Comparison of ENCODE assay signal across 10 mouse cellular contexts in genomic region chr8:121332436-121332835, GRCm38 (mm10).
DNase-seq lines count a peak whose midpoint lies in the region; ATAC-seq and TF ChIP-seq lines count a peak whose summit lies in the region.
"Had no signal": no experiment of that assay in that cellular context is flagged by ENCODE, and none has a peak within 500 bp of the region (broad histone marks: within the 10 kb centered on the region; RNA-seq: fewer than 3 reads in every experiment).

No protein-coding gene starts in this region.

- no peak overlapping the region for H3K27ac ChIP-seq in lung, embryonic 14.5 days (ENCODE audit: low read depth)
- H3K27ac ChIP-seq in kidney, adult 2 months (ENCODE audit: insufficient read depth, low read depth, low read length) = no peak overlapping the region

- DNase-seq in lung, embryonic 14.5 days = peak; percentile 54
- no peak for DNase-seq in lung, adult 2 months
- DNase-seq in heart, adult 8-10 months (ENCODE audit: low spot score) = peak; percentile 61
- peak; percentile 82 for DNase-seq in kidney, adult 2 months
- peak; percentile 26 to 69 for DNase-seq in lung, postnatal 4 days
- no peak for DNase-seq in layer of hippocampus, postnatal 10 days (ENCODE audit: low spot score in 2 of 2)
- no peak for DNase-seq in cerebellum, adult 11 months
- DNase-seq: cerebellum, adult 2 months had no signal

- WGBS in lung, embryonic 14.5 days = 32% methylated on average over 8 of the region's 8 CpGs
- WGBS in lung, adult 2 months = 8% methylated on average over 8 of the region's 8 CpGs
- 25% methylated on average over 8 of the region's 8 CpGs for WGBS in kidney, adult 2 months

- no peak overlapping the region for H3K4me3 ChIP-seq in lung, embryonic 14.5 days (ENCODE audit: low read depth, low read length)
- H3K4me3 ChIP-seq in lung, adult 2 months (replicated peaks; ENCODE audit: extremely low read depth, low read depth, low read length) = no peak overlapping the region
- no peak overlapping the region for H3K4me3 ChIP-seq in kidney, adult 2 months (ENCODE audit: insufficient read depth, low read depth, low read length)

- H3K36me3 ChIP-seq in lung, embryonic 14.5 days (ENCODE audit: insufficient read depth) = no peaks in the 10 kb centered on the region
- no peaks in the 10 kb centered on the region for H3K36me3 ChIP-seq in kidney, adult 2 months (ENCODE audit: control insufficient read depth, insufficient read depth, low read length)

- no peak for TF ChIP-seq POLR2A in lung, adult 2 months (IDR thresholded peaks at IDR 0.05; ENCODE audit: borderline replicate concordance, extremely low read depth, low read depth, low read length)
- no peak for TF ChIP-seq POLR2A in kidney, adult 2 months (IDR thresholded peaks at IDR 0.05; ENCODE audit: low read depth, low read length)

- no peaks in the 10 kb centered on the region for H3K27me3 ChIP-seq in lung, embryonic 14.5 days (ENCODE audit: insufficient read depth, low read length)
- no peaks in the 10 kb centered on the region for H3K27me3 ChIP-seq in kidney, adult 2 months (replicated peaks; ENCODE audit: control insufficient read depth, insufficient read depth, low read length)

- no peak for TF ChIP-seq CTCF in lung, embryonic 14.5 days (IDR thresholded peaks at IDR 0.05; ENCODE audit: low read depth)
- TF ChIP-seq CTCF in lung, adult 2 months (IDR thresholded peaks at IDR 0.05; ENCODE audit: insufficient read depth, low read length) = no peak
- no peak for TF ChIP-seq CTCF in kidney, adult 2 months (conservative IDR thresholded peaks at IDR 0.05; ENCODE audit: insufficient read depth, insufficient read length, low read depth, low read length)

- H3K4me1 ChIP-seq in lung, embryonic 14.5 days (ENCODE audit: insufficient read depth) = peaks cover 9% of the 10 kb centered on the region
- peaks cover 5% of the 10 kb centered on the region for H3K4me1 ChIP-seq in lung, adult 2 months (ENCODE audit: control insufficient read depth, insufficient read depth, low read length)
- peaks cover 5% of the 10 kb centered on the region; the same call in 1 of the 2 replicates for H3K4me1 ChIP-seq in kidney, adult 2 months (ENCODE audit: control insufficient read depth, insufficient read depth, low read length)

- no peak for ATAC-seq in lung, embryonic 14.5 days (ENCODE audit: insufficient read depth)
- no peak for ATAC-seq in erythroid progenitor cell, adult 5-6 weeks (replicated peaks; ENCODE audit: low FRiP score, poor library complexity, severe bottlenecking)
- ATAC-seq: inflammation-experienced regulatory T-cells, adult 6 months had no signal

- no peaks in the 10 kb centered on the region for H3K9me3 ChIP-seq in lung, embryonic 14.5 days (ENCODE audit: low read depth, low read length)

- no peak overlapping the region for H3K4me2 ChIP-seq in lung, embryonic 14.5 days

- H3K9ac ChIP-seq in lung, embryonic 14.5 days = no peak overlapping the region

Comparison
In these comparisons a context has a peak if more than half of its experiments do, and no peak if none do; other contexts are left out.
1. DNase-seq: peak in lung, embryonic 14.5 days (single experiment), heart, adult 8-10 months (single experiment), kidney, adult 2 months (single experiment) and lung, postnatal 4 days (2 of 2); none in lung, adult 2 months (single experiment), layer of hippocampus, postnatal 10 days (0 of 2) and cerebellum, adult 11 months (single experiment).